Mouse (Mus musculus): ENCODE data around the gene Nmrk1. TPM values are rescaled to one million over a fixed set of nuclear protein-coding genes. Genes with fewer than 3 reads are reported as not detected.
A peak's percentile ranks its signal among the peaks of the same experiment; 100 is the strongest.
"Not testable (repeated sequence)": the region's sequence is repeated elsewhere in the genome, so short reads cannot be mapped to it uniquely, and the experiment has no call there.

Nmrk1 gene
- total RNA-seq (2021): 10 to 100 TPM in 1 of 2 experiments, 1 to 10 TPM in 1; 8.6 to 10.3 TPM
- long read RNA-seq, experiment 1, transcript Nmrk1-206 (9 exons, 1,940 nt): major isoform, 7 of 13 reads
- long read RNA-seq, experiment 1, partial matches to known transcripts: 1 of 13 reads
- long read RNA-seq, experiment 1, other reads (novel, unspliced or antisense): 5 of 13 reads
- long read RNA-seq, experiment 2, transcript Nmrk1-206 (9 exons, 1,940 nt): major isoform, 8 of 14 reads
- long read RNA-seq, experiment 2, partial matches to known transcripts: 0 of 14 reads
- long read RNA-seq, experiment 2, other reads (novel, unspliced or antisense): 4 of 14 reads

- no peak for TF ChIP-seq CTCF (conservative IDR thresholded peaks at IDR 0.05)
- peak; percentile 94 for DNase-seq (ENCODE audit: low spot score in 2 of 2)
- Histone ChIP-seq H3K4me3 (peak within 1 kb of the TSS; percentile 98), H3K27ac (peak within 1 kb of the TSS; percentile 81)
These were observed at the start of gene Nmrk1, which contains the start of gene Ostf1 for GRCm38 (mm10) chr19:18631644-18632219. Gene Nmrk1, plus strand, starts transcription at chr19:18631950. Gene Ostf1, minus strand, starts transcription at chr19:18631823.

- TF ChIP-seq CTCF (conservative IDR thresholded peaks at IDR 0.05): no peak
- Histone ChIP-seq H3K27ac (no peak overlapping the region), H3K4me3 (no peak overlapping the region)
- DNase-seq (ENCODE audit: low spot score in 2 of 2): no peak
These were observed 49.5 kb upstream of the Nmrk1 start for GRCm38 (mm10) chr19:18582226-18582625.

GRCm38 (mm10) chr19:18582887-18583286 is 48.9 kb upstream of the Nmrk1 start:
- no peak for TF ChIP-seq CTCF (conservative IDR thresholded peaks at IDR 0.05)

GRCm38 (mm10) chr19:18583706-18584105 is 48.0 kb upstream of the Nmrk1 start:
- Histone ChIP-seq H3K4me3 (no peak overlapping the region), H3K27ac (no peak overlapping the region)
- no peak for DNase-seq (ENCODE audit: low spot score in 2 of 2)
- no peak for TF ChIP-seq CTCF (conservative IDR thresholded peaks at IDR 0.05)

More at GRCm38 (mm10) chr19:18582887-18583286, 48.9 kb upstream of the Nmrk1 start:
- DNase-seq (ENCODE audit: low spot score in 2 of 2): no peak
- Histone ChIP-seq H3K4me3 (no peak overlapping the region), H3K27ac (no peak overlapping the region)

- no peak for DNase-seq (ENCODE audit: low spot score in 2 of 2)
- no peak overlapping the region for H3K4me3 ChIP-seq
- TF ChIP-seq CTCF (conservative IDR thresholded peaks at IDR 0.05): no peak
- H3K27ac ChIP-seq: no peak overlapping the region
These were observed 47.1 kb upstream of the Nmrk1 start for GRCm38 (mm10) chr19:18584621-18585020.

- no peak for DNase-seq (ENCODE audit: low spot score in 2 of 2)
- Histone ChIP-seq H3K27ac (no peak overlapping the region), H3K4me3 (no peak overlapping the region)
- no peak for TF ChIP-seq CTCF (conservative IDR thresholded peaks at IDR 0.05)
These were observed 44.6 kb upstream of the Nmrk1 start for GRCm38 (mm10) chr19:18587118-18587517.

GRCm38 (mm10) chr19:18588243-18588642 is 43.5 kb upstream of the Nmrk1 start:
- TF ChIP-seq CTCF (conservative IDR thresholded peaks at IDR 0.05): peak; percentile 69
- Histone ChIP-seq H3K4me3 (no peak overlapping the region), H3K27ac (no peak overlapping the region)
- no peak for DNase-seq (ENCODE audit: low spot score in 2 of 2)

- H3K4me3 ChIP-seq; H3K27ac ChIP-seq; DNase-seq (ENCODE audit: low spot score in 2 of 2): not testable (repeated sequence)
These were observed 42.9 kb upstream of the Nmrk1 start for GRCm38 (mm10) chr19:18588801-18589200.

GRCm38 (mm10) chr19:18589276-18589675 is 42.5 kb upstream of the Nmrk1 start:
- Histone ChIP-seq H3K4me3 (no peak overlapping the region), H3K27ac (no peak overlapping the region)
- no peak for TF ChIP-seq CTCF (conservative IDR thresholded peaks at IDR 0.05)
- no peak for DNase-seq (ENCODE audit: low spot score in 2 of 2)

GRCm38 (mm10) chr19:18590234-18590633 is 41.5 kb upstream of the Nmrk1 start:
- Histone ChIP-seq H3K27ac (no peak overlapping the region), H3K4me3 (no peak overlapping the region)
- DNase-seq (ENCODE audit: low spot score in 2 of 2): no peak
- no peak for TF ChIP-seq CTCF (conservative IDR thresholded peaks at IDR 0.05)

- H3K27ac ChIP-seq: no peak overlapping the region
- DNase-seq (ENCODE audit: low spot score in 2 of 2): no peak
- H3K4me3 ChIP-seq: no peak overlapping the region
- TF ChIP-seq CTCF (conservative IDR thresholded peaks at IDR 0.05): no peak
These were observed 40.8 kb upstream of the Nmrk1 start for GRCm38 (mm10) chr19:18590942-18591354.

GRCm38 (mm10) chr19:18592919-18593318 is 38.8 kb upstream of the Nmrk1 start:
- TF ChIP-seq CTCF (conservative IDR thresholded peaks at IDR 0.05): no peak
- DNase-seq (ENCODE audit: low spot score in 2 of 2): no peak
- Histone ChIP-seq H3K4me3 (no peak overlapping the region), H3K27ac (peak overlapping the region; percentile 29)

- no peak for TF ChIP-seq CTCF (conservative IDR thresholded peaks at IDR 0.05)
- no peak for DNase-seq (ENCODE audit: low spot score in 2 of 2)
- Histone ChIP-seq H3K27ac (peak overlapping the region; percentile 28; the same call in 1 of the 2 replicates), H3K4me3 (no peak overlapping the region)
These were observed 38.0 kb upstream of the Nmrk1 start for GRCm38 (mm10) chr19:18593722-18594121.

GRCm38 (mm10) chr19:18596876-18597275 is 34.9 kb upstream of the Nmrk1 start:
- no peak for TF ChIP-seq CTCF (conservative IDR thresholded peaks at IDR 0.05)
- Histone ChIP-seq H3K27ac (no peak overlapping the region), H3K4me3 (no peak overlapping the region)
- DNase-seq (ENCODE audit: low spot score in 2 of 2): no peak
